Mouse (Mus musculus): Measurements from ENCODE around the gene Cebpb. TPM values are rescaled to one million over a fixed set of nuclear protein-coding genes. Genes with fewer than 3 reads are reported as not detected.

The Cebpb gene
- polyA plus RNA-seq, 1 experiment from 2014 or later: 77.4 TPM

DNA sequence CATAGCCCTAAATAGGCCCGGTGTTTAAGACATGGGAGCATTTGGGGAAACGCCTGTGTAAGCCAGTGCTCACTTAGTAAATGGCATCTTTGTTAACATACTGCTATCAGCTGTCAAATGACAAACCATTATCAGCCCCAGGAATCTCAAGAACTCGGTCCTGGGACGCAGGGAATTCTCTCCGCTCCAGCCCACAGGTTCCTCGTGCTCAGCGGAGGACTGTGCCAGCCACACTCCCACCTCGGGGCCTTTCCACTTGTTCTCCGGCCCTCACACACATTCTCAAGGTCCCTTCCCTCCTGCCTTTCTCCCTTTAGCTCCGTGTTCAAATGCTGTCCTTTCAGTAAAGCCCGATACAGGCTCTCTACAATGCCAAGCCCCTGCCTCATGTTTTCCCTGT lies 30.0 kb upstream of the Cebpb start:
- Histone ChIP-seq H3K9me3 (ENCODE audit: low read depth, low read length) (no peaks in the 10 kb centered on the region), H3K27me3 (ENCODE audit: insufficient read depth, low read length) (0 out of 2 replicates have a peak, but pooled peaks cover 4% of the 10 kb centered on the region), H3K4me2 (peak overlapping the region; percentile 97), H3K4me1 (ENCODE audit: insufficient read depth) (peaks cover 12% of the 10 kb centered on the region), H3K4me3 (ENCODE audit: low read depth, low read length) (no peak overlapping the region), H3K27ac (ENCODE audit: low read depth) (no peak overlapping the region), H3K9ac (no peak overlapping the region; the same call in 1 of the 2 replicates), H3K36me3 (ENCODE audit: insufficient read depth) (peaks cover 20% of the 10 kb centered on the region; the same call in 1 of the 2 replicates)
- ATAC-seq (ENCODE audit: insufficient read depth): no peak
- DNase-seq: no peak
- no peak for TF ChIP-seq CTCF (IDR thresholded peaks at IDR 0.05; ENCODE audit: low read depth)
- 58% methylated on average over 11 of the region's 11 CpGs for WGBS

DNA sequence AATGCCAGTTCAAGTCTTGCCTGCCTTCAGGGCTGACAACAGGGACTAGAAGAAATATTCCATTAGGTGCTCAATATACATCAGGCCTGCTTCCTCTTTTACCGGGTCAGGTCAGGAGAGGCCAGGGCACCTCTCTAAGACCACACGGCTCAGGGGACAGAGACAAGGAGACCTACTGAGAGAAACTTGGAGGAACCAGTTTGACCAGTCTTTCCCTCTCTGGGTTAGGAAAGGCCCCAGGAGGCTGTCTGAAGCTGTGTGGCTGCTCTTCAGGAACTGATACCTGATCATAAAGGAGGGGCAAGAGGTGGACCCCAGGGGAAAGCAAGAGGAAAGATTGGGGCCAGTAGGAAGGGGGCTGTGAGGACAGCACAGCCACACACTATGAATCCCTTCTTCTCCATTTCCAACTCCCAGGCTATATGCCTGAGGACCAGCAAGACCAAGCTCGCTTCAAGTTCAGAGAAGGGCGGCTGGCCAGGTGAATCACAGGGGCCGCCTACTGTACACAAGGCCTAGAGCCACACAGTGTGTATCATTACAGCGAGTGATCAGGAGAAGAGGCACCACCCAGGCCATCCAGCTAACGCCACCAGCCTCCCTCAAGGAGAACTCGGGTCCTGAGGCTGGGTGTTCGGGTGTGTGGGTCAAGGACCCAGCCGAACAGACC lies 29.4 kb upstream of the Cebpb start:
- Histone ChIP-seq H3K4me3 (ENCODE audit: low read depth, low read length) (peak overlapping the region; percentile 90), H3K9me3 (ENCODE audit: low read depth, low read length) (no peaks in the 10 kb centered on the region), H3K4me1 (ENCODE audit: insufficient read depth) (peaks cover 12% of the 10 kb centered on the region), H3K36me3 (ENCODE audit: insufficient read depth) (peaks cover 14% of the 10 kb centered on the region; the same call in 1 of the 2 replicates), H3K4me2 (peak overlapping the region; percentile 97), H3K9ac (peak overlapping the region; percentile 86; the same call in 1 of the 2 replicates), H3K27ac (ENCODE audit: low read depth) (peak overlapping the region; percentile 63), H3K27me3 (ENCODE audit: insufficient read depth, low read length) (0 out of 2 replicates have a peak, but pooled peaks cover 4% of the 10 kb centered on the region)
- ATAC-seq (ENCODE audit: insufficient read depth) (no peak), DNase-seq (peak; percentile 47)
- no peak for TF ChIP-seq CTCF (IDR thresholded peaks at IDR 0.05; ENCODE audit: low read depth)
- 51% methylated on average over 10 of the region's 10 CpGs for WGBS

DNA sequence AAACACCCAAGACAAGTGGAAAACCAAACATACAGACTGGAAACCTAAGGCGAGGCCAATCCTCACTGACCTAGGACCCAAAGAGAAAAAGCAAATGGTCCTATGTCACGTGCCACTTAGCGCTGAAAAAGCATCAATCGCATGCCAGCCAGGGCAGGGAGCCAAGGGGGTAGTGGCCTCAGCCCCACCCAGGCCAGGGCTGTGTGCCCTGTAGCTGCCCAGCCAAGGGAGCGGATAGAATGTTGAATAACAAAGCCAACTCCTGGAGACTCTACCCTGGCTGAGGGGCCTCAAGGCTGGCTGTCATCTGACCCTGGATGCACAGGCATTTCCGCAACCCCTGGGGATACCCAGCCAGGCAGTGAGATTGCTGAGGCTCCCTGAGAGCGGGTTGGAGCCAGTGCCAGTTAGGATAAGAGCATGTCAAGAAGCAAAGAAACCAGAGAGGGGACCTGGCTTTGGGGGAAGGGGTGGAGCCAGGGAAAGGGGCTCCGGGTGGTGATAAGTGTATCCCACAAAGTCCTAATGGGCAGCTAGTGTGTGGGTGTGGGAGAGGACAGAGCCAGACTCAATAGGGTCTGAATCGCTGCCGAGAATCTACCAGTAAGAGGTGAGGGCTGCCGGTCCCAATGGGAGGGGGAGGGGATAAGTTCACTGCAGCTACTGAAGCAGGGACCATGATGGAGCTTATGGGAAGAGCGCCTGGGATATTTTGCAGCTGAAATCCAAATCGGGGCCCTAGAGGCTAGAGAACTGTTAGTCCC lies 28.7 kb upstream of the Cebpb start:
- Histone ChIP-seq H3K27me3 (ENCODE audit: insufficient read depth, low read length) (0 out of 2 replicates have a peak, but pooled peaks cover 4% of the 10 kb centered on the region), H3K9ac (peak overlapping the region; percentile 86), H3K27ac (ENCODE audit: low read depth) (peak overlapping the region; percentile 63), H3K9me3 (ENCODE audit: low read depth, low read length) (no peaks in the 10 kb centered on the region), H3K4me3 (ENCODE audit: low read depth, low read length) (peak overlapping the region; percentile 90), H3K4me2 (peak overlapping the region; percentile 97), H3K36me3 (ENCODE audit: insufficient read depth) (peaks cover 10% of the 10 kb centered on the region; the same call in 1 of the 2 replicates), H3K4me1 (ENCODE audit: insufficient read depth) (peaks cover 12% of the 10 kb centered on the region)
- ATAC-seq (ENCODE audit: insufficient read depth): no peak
- WGBS: 20% methylated on average over 13 of the region's 13 CpGs
- peak; percentile 51 for DNase-seq
- no peak for TF ChIP-seq CTCF (IDR thresholded peaks at IDR 0.05; ENCODE audit: low read depth)

DNA sequence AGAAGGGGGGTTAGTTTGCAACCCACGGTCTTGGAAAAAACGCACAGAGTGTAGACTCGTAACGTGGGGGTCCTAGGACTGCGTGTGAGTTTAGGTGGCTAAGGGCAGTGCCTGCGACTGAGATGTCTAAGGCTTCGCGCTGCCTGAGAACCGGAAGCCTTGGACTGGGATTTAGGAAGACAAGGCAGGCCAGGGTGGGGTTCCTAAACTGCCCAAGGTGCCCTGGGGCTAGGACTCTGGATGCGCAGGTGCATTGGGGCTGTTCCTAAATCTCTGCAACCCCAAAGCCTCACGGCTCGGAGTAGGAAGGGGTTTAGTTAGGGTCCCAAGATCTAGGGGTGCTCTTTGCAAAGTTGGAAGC lies 28.1 kb upstream of the Cebpb start:
- ATAC-seq (ENCODE audit: insufficient read depth): 0 out of 2 replicates have a peak, but pooled peaks have one; percentile 2
- H3K27ac ChIP-seq (ENCODE audit: low read depth): 0 out of 2 replicates have a peak overlapping the region, but pooled peaks have one; percentile 63
- peak overlapping the region; percentile 90 for H3K4me3 ChIP-seq (ENCODE audit: low read depth, low read length)
- H3K4me1 ChIP-seq (ENCODE audit: insufficient read depth): peaks cover 12% of the 10 kb centered on the region
- H3K36me3 ChIP-seq (ENCODE audit: insufficient read depth): peaks cover 10% of the 10 kb centered on the region; the same call in 1 of the 2 replicates
- H3K9me3 ChIP-seq (ENCODE audit: low read depth, low read length): no peaks in the 10 kb centered on the region
- H3K4me2 ChIP-seq: peak overlapping the region; percentile 97
- TF ChIP-seq CTCF (IDR thresholded peaks at IDR 0.05; ENCODE audit: low read depth): no peak
- 0 out of 2 replicates have a peak, but pooled peaks cover 4% of the 10 kb centered on the region for H3K27me3 ChIP-seq (ENCODE audit: insufficient read depth, low read length)
- peak; percentile 56 for DNase-seq
- H3K9ac ChIP-seq: peak overlapping the region; percentile 86
- WGBS: 0% methylated on average over 12 of the region's 12 CpGs

DNA sequence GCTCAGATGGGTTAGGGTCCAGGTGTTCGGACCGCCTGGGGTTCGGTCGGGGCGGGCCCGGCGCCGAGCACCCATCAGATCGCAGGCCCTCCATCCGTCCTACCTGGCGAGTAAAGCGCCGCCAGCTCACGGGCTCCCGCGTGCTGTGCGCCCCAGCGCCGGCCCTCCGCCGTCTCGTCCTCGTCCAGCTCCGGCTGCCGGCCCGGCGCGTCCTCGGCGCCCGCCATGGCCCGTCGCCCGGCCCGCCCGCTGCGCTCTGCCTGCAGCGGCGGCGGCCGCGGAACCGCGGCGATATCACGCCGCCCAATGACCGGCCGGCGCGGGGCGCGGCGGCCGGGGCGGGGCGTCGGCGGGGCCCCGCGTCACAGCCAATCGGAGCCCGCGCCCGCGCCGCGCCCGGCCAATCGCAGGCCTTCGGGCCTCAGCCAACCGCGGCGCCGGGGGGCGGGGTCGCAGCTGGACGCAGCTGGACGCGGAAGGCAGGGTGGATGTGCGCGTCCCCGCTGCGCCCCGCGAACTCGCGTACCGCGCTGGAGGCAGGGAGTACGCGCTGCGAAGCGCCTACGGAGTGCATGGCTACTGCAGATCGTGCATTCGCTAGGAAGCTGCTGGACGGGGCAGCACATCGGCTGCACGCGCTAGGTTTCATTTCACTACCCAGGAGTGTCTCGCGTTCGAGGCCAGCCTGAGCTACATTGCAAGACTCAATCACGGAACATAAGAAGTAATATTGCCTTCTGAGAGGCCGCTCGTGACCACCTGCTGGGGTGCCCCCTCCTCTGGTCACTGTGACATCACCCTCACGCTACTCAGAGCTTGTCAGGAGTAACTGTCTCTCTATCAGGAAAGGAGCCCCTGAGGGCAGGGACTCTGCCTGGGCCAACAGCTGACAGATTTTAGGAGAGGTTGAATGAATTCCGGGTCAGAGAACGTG lies 27.2 kb upstream of the Cebpb start, which contains the start of gene Gm20431:
Gene Gm20431 (minus strand): TSS at position 227 of the 934 bp plus-strand sequence.
- DNase-seq (peak; percentile 98), ATAC-seq (ENCODE audit: insufficient read depth) (peak; percentile 94)
- Histone ChIP-seq H3K27me3 (ENCODE audit: insufficient read depth, low read length) (0 out of 2 replicates have a peak, but pooled peaks cover 4% of the 10 kb centered on the region), H3K9ac (peak within 1 kb of the TSS; percentile 86), H3K9me3 (ENCODE audit: low read depth, low read length) (no peaks in the 10 kb centered on the region), H3K36me3 (ENCODE audit: insufficient read depth) (peaks cover 10% of the 10 kb centered on the region; the same call in 1 of the 2 replicates), H3K4me1 (ENCODE audit: insufficient read depth) (peaks cover 12% of the 10 kb centered on the region), H3K4me2 (peak within 1 kb of the TSS; percentile 97), H3K27ac (ENCODE audit: low read depth) (peak within 1 kb of the TSS; percentile 63), H3K4me3 (ENCODE audit: low read depth, low read length) (peak within 1 kb of the TSS; percentile 90)
- under 1% methylated on average over 98 of the region's 110 CpGs for WGBS
- no peak for TF ChIP-seq CTCF (IDR thresholded peaks at IDR 0.05; ENCODE audit: low read depth)

DNA sequence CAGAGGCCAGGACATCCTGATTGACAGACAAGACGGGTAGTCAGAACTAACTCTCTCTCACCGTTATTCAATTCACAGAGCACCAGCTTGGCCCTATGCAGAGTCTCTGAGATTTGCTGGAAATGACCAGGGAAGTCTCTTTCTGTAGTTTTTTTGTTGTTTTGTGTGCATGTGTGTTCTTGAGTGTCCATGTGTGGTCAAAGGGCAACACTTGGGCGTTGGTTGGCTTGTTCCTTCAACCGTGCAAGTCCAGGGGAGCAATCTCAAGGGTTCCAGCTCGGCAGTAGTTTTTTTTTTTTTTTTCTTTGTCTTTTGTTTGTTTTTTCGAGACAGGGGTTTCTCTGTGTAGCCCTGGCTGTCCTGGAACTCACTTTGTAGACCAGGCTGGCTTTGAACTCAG lies 26.0 kb upstream of the Cebpb start:
- Histone ChIP-seq H3K27ac (ENCODE audit: low read depth) (no peak overlapping the region), H3K36me3 (ENCODE audit: insufficient read depth) (peaks cover 5% of the 10 kb centered on the region; the same call in 1 of the 2 replicates)

More for the DNA sequence above, 26.0 kb upstream of the Cebpb start:
- WGBS: 46% methylated on average over 6 of the region's 6 CpGs
- Histone ChIP-seq H3K27me3 (ENCODE audit: insufficient read depth, low read length) (0 out of 2 replicates have a peak, but pooled peaks cover 4% of the 10 kb centered on the region), H3K4me3 (ENCODE audit: low read depth, low read length) (no peak overlapping the region), H3K9me3 (ENCODE audit: low read depth, low read length) (no peaks in the 10 kb centered on the region), H3K4me2 (no peak overlapping the region; the same call in 1 of the 2 replicates), H3K9ac (no peak overlapping the region), H3K4me1 (ENCODE audit: insufficient read depth) (peaks cover 12% of the 10 kb centered on the region)
- no peak for ATAC-seq (ENCODE audit: insufficient read depth)
- no peak for DNase-seq
- TF ChIP-seq CTCF (IDR thresholded peaks at IDR 0.05; ENCODE audit: low read depth): no peak
